29 mouse cellular contexts compared by ENCODE assay signal in the genomic region with DNA sequence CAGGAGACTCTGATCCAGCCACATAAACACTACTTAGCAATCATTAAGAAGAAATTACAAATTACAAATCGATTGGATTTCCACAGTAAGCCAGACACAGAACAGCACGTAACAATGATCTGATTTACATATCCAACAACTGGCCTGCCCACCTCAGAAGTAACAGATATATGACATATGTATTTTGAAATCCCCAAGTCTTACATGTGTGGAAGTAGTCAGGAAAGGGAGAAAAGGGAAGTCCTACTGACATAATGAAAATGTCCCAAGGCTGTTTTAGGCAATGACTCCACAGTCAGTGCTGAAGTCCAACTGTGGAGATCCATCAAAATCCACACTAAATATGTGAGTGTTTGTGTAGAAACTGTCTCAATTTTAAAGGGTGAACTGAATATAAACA. TPM values are rescaled to one million over a fixed set of nuclear protein-coding genes. Genes with fewer than 3 reads are reported as not detected.
A peak's percentile ranks its signal among the peaks of the same experiment; 100 is the strongest.
DNase-seq lines count a peak whose midpoint lies in the region; ATAC-seq and TF ChIP-seq lines count a peak whose summit lies in the region.
"Had no signal": no experiment of that assay in that cellular context is flagged by ENCODE, and none has a peak within 500 bp of the region (broad histone marks: within the 10 kb centered on the region; RNA-seq: fewer than 3 reads in every experiment).

No protein-coding gene starts in this region.

- H3K9me3 ChIP-seq in hindbrain, embryonic 11.5 days (ENCODE audit: control insufficient read depth, low read length) = no peaks in the 10 kb centered on the region
- H3K9me3 ChIP-seq: embryonic facial prominence, embryonic 13.5 days; embryonic facial prominence, embryonic 15.5 days; forebrain, embryonic 10.5 days; forebrain, embryonic 12.5 days; G1E had no signal

- no peak overlapping the region for H3K9ac ChIP-seq in hindbrain, embryonic 11.5 days (ENCODE audit: low read depth, low read length)
- H3K9ac ChIP-seq: embryonic facial prominence, embryonic 13.5 days; embryonic facial prominence, embryonic 15.5 days; forebrain, embryonic 12.5 days had no signal

- ATAC-seq in granulocyte monocyte progenitor cell, adult 5-6 weeks (replicated peaks; ENCODE audit: poor library complexity, severe bottlenecking) = peak; percentile 86
- ATAC-seq in megakaryocyte, adult 5-6 weeks (ENCODE audit: poor library complexity, severe bottlenecking) = peak; percentile 69
- no peak for ATAC-seq in hindbrain, embryonic 11.5 days (ENCODE audit: low FRiP score)
- ATAC-seq: activated CD4-positive, CD25-positive, alpha-beta regulatory T cell, adult 4 months; CD4-positive, CD25-positive, alpha-beta regulatory T cell, adult 4 months; forebrain, embryonic 14.5 days; forebrain, embryonic 16.5 days; Patski had no signal

- TF ChIP-seq POLR2A in bone marrow macrophage, adult 2 months (IDR thresholded peaks at IDR 0.05; ENCODE audit: borderline replicate concordance, low read depth, low read length) = no peak

- no peak overlapping the region for H3K4me3 ChIP-seq in bone marrow macrophage, adult 2 months (ENCODE audit: insufficient read depth, low read length)
- H3K4me3 ChIP-seq in hindbrain, embryonic 11.5 days (ENCODE audit: low read depth, low read length) = no peak overlapping the region
- H3K4me3 ChIP-seq: embryonic facial prominence, embryonic 13.5 days; embryonic facial prominence, embryonic 15.5 days; erythroblast, embryonic 14.5 days; forebrain, embryonic 10.5 days; forebrain, embryonic 12.5 days had no signal

- TF ChIP-seq CTCF in bone marrow macrophage, adult 2 months (IDR thresholded peaks at IDR 0.05; ENCODE audit: low read depth, low read length) = no peak

- DNase-seq in 416B (ENCODE audit: low read depth) = peak; percentile 36
- no peak for DNase-seq in layer of hippocampus, adult 9-11 months
- no peak for DNase-seq in hindbrain, embryonic 11.5 days (ENCODE audit: low spot score)
- no peak for DNase-seq in yolk sac, embryonic 10.5 days (ENCODE audit: low spot score)
- no peak for DNase-seq in ovary, postnatal 14 days (ENCODE audit: low spot score)
- DNase-seq: adrenal gland, adult 8-10 months; adrenal gland, postnatal 25 days; B cell, adult 2 months; cerebellum, adult 11-12 months; cerebellum, adult 2 months; cerebellum, adult 9-10 months; cerebellum, postnatal 10 days; cerebellum, postnatal 25 days; embryo, embryonic 11 days had no signal

- peaks cover 53% of the 10 kb centered on the region for H3K4me1 ChIP-seq in bone marrow macrophage, adult 2 months (ENCODE audit: control insufficient read depth, insufficient read depth, low read length)
- H3K4me1 ChIP-seq in hindbrain, embryonic 11.5 days (replicated peaks; ENCODE audit: control insufficient read depth, insufficient read depth, low read length) = no peaks in the 10 kb centered on the region
- H3K4me1 ChIP-seq: embryonic facial prominence, embryonic 13.5 days; forebrain, embryonic 10.5 days; forebrain, embryonic 12.5 days had no signal

- no peaks in the 10 kb centered on the region for H3K27me3 ChIP-seq in hindbrain, embryonic 11.5 days (ENCODE audit: control insufficient read depth, insufficient read depth, low read length)
- H3K27me3 ChIP-seq: CH12.LX; embryonic facial prominence, embryonic 13.5 days; embryonic facial prominence, embryonic 15.5 days; forebrain, embryonic 12.5 days; Patski had no signal

- H3K4me2 ChIP-seq in hindbrain, embryonic 11.5 days (replicated peaks; ENCODE audit: low read depth, low read length) = no peak overlapping the region
- H3K4me2 ChIP-seq: embryonic facial prominence, embryonic 13.5 days; embryonic facial prominence, embryonic 15.5 days; forebrain, embryonic 12.5 days had no signal

- peaks cover 17% of the 10 kb centered on the region for H3K36me3 ChIP-seq in hindbrain, embryonic 11.5 days (ENCODE audit: control insufficient read depth, insufficient read depth, low read length)

- WGBS in hindbrain, embryonic 11.5 days = 97% methylated on average over 2 of the region's 2 CpGs

- H3K27ac ChIP-seq in bone marrow macrophage, adult 2 months (ENCODE audit: insufficient read depth, low read depth, low read length) = peak overlapping the region; percentile 21
- no peak overlapping the region for H3K27ac ChIP-seq in hindbrain, embryonic 11.5 days (ENCODE audit: low read depth, low read length)
- H3K27ac ChIP-seq: embryonic facial prominence, embryonic 13.5 days; embryonic facial prominence, embryonic 15.5 days; forebrain, embryonic 10.5 days; forebrain, embryonic 12.5 days had no signal

RNA-seq across cellular contexts. Expression of a gene that starts 21.5 kb away (rescaled TPM):
- polyA plus RNA-seq in bone marrow macrophage, adult 2 months (2012; ENCODE audit: insufficient read depth, insufficient read length, missing spikeins) = 100 and 135 TPM in 2 replicates
- 45.7 and 55.5 TPM in 2 replicates for total RNA-seq in granulocyte monocyte progenitor cell, adult 5-6 weeks (2014; fragmentation: Nextera tagmentation)
- total RNA-seq in granulocyte monocyte progenitor cell, adult 5-6 weeks (2017) = 54.2 and 59.6 TPM in 2 replicates
- 30.3 and 42.9 TPM in 2 replicates for total RNA-seq in megakaryocyte, adult 5-6 weeks (2015)
- 62.0 and 62.8 TPM in 2 replicates for total RNA-seq in megakaryocyte, adult 5-6 weeks (2017)
- polyA plus RNA-seq in hindbrain, embryonic 11.5 days (2014; fragmentation: Nextera tagmentation; extraction: Ambion mirVana) = 75.6 and 106 TPM in 2 replicates

RNA-seq across cellular contexts. Expression of a gene that starts 28.4 kb away (rescaled TPM):
- 217 and 227 TPM in 2 replicates for polyA plus RNA-seq in bone marrow macrophage, adult 2 months (2012; ENCODE audit: insufficient read depth, insufficient read length, missing spikeins)
- total RNA-seq in granulocyte monocyte progenitor cell, adult 5-6 weeks (2014; fragmentation: Nextera tagmentation) = 26.0 and 29.6 TPM in 2 replicates
- total RNA-seq in granulocyte monocyte progenitor cell, adult 5-6 weeks (2017) = 16.4 and 19.3 TPM in 2 replicates
- total RNA-seq in megakaryocyte, adult 5-6 weeks (2015) = 48.6 and 58.3 TPM in 2 replicates
- total RNA-seq in megakaryocyte, adult 5-6 weeks (2017) = 28.4 and 29.5 TPM in 2 replicates
- 53.5 and 56.7 TPM in 2 replicates for polyA plus RNA-seq in hindbrain, embryonic 11.5 days (2014; fragmentation: Nextera tagmentation; extraction: Ambion mirVana)
